Mouse (Mus musculus) right cerebral cortex, postnatal 36 days (tissue): ENCODE measurements around the gene Mt1.
"Not testable (repeated sequence)": the region's sequence is repeated elsewhere in the genome, so short reads cannot be mapped to it uniquely, and the experiment has no call there.

Source experiments
- DNase-seq, 2 experiments: peaks; one replicate each; pipeline ENCODE4 v3.0.0; 2022; ENCODE audit warnings: low spot score in 2 of 2, mixed read lengths in 1 of 2

Gene Mt1

GRCm38 (mm10) chr8:94178857-94179712 lies at the start of gene Mt1:
TSS of gene Mt1 (plus strand) at chr8:94179082.
- peak; percentile 88 to 90 for DNase-seq

GRCm38 (mm10) chr8:94129133-94129789 lies 49.6 kb upstream of the Mt1 start:
- DNase-seq, result no peak

GRCm38 (mm10) chr8:94130126-94130525 lies 48.8 kb upstream of the Mt1 start:
- no peak for DNase-seq

- no peak for DNase-seq
Measured at GRCm38 (mm10) chr8:94132096-94132495, 46.8 kb upstream of the Mt1 start.

DNA sequence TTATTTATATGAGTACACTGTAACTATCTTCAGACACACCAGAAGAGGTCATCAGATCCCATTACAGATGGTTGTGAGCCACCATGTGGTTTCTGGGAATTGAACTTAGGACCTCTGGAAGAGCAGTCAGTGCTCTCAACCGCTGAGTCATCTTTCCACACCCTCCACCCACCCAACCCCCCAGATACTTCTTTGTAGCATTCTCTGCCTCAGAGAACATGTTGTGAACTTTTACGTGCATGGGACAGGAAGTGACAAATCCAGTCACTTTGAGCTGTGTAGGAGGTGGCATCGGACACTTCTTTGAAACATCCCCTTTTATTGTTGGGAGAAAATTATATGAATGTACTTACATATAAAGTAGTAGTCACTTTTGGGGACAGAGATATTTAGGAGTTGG lies 44.3 kb upstream of the Mt1 start:
- not testable (repeated sequence) for DNase-seq

GRCm38 (mm10) chr8:94135556-94135955 lies 43.3 kb upstream of the Mt1 start:
- DNase-seq, result no peak

- DNase-seq, result no peak
Measured at GRCm38 (mm10) chr8:94136192-94136591, 42.7 kb upstream of the Mt1 start.

DNA sequence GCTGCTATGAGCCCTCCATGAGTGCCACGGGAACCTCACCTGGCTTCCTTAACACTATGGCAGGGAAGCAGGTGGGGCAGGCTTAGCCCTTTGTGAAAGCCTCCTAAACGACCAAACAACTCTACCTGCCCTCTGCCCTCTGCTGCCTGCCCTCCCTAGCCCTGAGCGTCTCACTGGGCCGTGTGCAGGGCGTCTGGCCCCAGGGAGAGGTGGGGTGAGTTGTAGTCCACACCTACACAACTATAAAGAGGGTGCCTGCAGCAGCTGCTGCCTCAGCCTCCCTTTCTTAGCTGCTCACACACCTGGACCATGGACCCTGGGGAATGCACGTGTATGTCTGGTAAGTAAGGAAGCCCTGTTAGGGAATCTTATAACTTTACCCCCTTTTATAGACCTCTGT lies 41.9 kb upstream of the Mt1 start, which contains the start of gene Mt4:
TSS of gene Mt4 (plus strand) at position 265 of the 400 bp plus-strand sequence.
- no peak for DNase-seq

GRCm38 (mm10) chr8:94140266-94140795 lies 38.6 kb upstream of the Mt1 start:
- no peak for DNase-seq

DNA sequence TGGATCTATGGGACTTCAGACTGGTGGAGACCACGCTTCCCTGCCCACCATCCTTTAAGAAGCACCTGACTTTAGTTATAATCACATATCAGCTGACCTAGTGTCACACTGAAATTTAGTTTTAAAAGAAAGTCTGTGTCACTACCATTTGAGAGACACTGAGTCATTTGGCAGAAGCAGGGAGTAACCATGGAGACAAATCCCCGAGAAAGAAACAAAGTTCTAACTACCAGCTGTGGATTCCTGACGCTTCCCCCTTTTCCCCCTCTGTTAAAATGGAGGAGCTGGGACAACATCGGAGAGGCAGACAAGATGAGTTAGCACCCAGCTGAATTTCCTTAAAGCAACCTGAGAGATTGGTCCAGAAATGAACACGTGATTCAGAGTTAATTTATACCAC lies 30.6 kb upstream of the Mt1 start:
- DNase-seq, result no peak

DNA sequence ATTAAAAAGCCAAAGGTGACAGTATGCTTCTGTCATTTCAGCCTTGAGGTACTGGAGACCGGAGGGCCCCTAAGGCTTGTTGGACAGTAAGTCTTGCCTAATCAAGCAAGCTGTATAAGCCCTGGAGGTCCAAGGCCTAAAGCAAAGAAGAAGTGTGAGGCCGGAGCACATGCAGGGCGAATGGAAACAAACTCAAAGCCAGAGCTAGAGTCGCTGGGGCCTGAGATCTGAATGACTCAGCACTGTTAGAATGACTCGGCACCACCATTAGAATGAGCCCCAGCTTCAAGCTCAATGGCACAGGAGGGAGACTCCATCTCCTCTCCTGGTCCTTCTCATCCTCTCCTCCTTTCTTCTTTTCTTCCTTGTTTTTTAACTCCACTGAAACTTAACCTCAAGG lies 28.0 kb upstream of the Mt1 start:
- DNase-seq, result no peak

- peak; percentile 81 to 83 for DNase-seq
Measured at GRCm38 (mm10) chr8:94152513-94153300, 26.2 kb upstream of the Mt1 start, which contains the start of gene Mt3. TSS of gene Mt3 (plus strand) at chr8:94152607.

DNA sequence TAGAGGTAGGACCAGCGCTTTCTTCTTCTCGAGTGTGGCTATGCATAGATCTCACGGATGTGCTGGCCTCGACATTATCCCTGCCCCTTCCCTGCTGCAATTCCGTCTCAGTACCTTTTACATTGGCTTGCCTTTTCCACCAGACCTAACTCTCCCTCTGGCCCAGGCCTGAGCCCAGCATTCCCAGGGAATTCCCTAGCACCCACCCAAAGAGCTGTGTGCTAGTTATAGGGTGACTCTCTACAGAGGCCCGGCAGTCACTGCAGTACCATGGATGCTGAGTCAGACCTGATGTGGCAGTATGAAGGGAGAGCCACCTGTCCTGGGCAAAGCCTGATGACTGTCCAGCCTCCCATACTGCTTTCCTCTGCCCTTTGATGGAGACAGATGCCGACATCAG lies 25.4 kb upstream of the Mt1 start:
- DNase-seq, result peak; percentile 24 to 30

DNA sequence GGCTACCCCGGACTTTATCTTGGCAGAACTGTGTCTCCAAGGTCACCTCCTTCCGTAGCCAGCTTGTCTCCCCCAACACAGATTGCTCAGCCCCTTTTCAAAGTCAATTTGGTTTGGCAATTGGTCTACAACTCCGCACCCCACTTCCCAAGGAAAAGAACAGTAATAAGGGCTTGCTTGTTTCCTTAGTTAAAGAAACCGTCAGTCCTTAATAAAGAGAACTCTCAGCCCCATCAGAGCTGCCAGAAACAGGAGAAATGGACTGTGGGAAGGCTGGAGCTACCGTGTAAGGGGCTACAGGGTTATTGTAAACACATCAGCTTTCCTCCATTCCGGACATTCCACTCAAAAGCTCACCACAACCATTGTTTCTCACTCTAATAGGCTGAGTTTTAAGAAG lies 24.3 kb upstream of the Mt1 start:
- DNase-seq, result no peak

DNA sequence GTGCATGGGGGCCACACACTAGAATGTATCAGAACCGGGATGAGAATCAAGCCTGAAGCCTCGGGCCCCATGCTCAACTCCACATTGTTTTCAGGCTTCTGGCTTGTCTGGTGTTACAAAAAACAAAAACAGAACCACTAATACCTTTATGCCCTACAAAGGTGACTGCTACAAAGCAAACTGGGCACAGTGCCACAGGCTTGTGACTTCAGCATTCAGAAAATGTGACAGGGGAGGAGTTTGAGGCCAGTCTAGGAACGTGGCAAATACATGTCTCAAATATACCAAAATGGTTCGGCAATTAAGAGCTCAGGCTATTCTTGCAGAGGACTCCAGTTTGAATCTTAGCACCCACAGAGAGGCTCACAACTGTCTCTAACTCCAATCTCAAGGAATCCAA lies 22.8 kb upstream of the Mt1 start:
- no peak for DNase-seq

DNA sequence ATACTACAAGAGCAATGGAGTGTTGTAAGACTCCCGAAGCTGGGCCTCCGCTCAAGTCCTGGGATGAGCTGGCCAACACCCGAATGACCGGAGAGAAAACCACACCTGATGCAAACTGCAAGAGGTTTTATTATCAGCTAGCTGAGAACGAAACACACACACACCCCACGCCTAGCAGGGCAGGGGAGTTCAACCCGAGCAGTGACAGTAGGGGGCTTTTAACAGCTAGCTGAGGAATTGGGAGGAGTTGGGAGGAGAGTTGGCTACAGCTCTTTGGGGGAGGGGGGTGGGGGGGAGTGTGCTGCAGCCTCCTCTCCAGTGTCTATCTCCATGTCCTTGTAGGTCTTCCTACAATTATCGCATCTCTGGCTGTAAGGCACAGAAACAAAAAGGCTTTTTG lies 13.1 kb upstream of the Mt1 start:
- DNase-seq, result not testable (repeated sequence)

- peak; percentile 87 for DNase-seq
Measured at GRCm38 (mm10) chr8:94167244-94167643, 11.6 kb upstream of the Mt1 start.

GRCm38 (mm10) chr8:94169547-94169946 lies 9.3 kb upstream of the Mt1 start:
- no peak for DNase-seq

- peak in 1 of 2 experiments; percentile 67 for DNase-seq
Measured at GRCm38 (mm10) chr8:94171321-94171755, 7.5 kb upstream of the Mt1 start.

GRCm38 (mm10) chr8:94172075-94172808 lies 6.6 kb upstream of the Mt1 start, which contains the start of gene Mt2:
TSS of gene Mt2 (plus strand) at chr8:94172664.
- DNase-seq, result peak; percentile 59 to 73
